Comparison of ENCODE assay signal across 9 mouse cellular contexts in genomic region chr17:6697224-6697775, GRCm38 (mm10). TPM values are rescaled to one million over a fixed set of nuclear protein-coding genes. Genes with fewer than 3 reads are reported as not detected.
A peak's percentile ranks its signal among the peaks of the same experiment; 100 is the strongest.
DNase-seq lines count a peak whose midpoint lies in the region; ATAC-seq and TF ChIP-seq lines count a peak whose summit lies in the region.
"Not testable (repeated sequence)": the region's sequence is repeated elsewhere in the genome, so short reads cannot be mapped to it uniquely, and the experiment has no call there.
"Had no signal": no experiment of that assay in that cellular context is flagged by ENCODE, and none has a peak within 500 bp of the region (broad histone marks: within the 10 kb centered on the region; RNA-seq: fewer than 3 reads in every experiment).

No protein-coding gene starts in this region.

- not testable (repeated sequence) for H3K36me3 ChIP-seq in embryonic facial prominence, embryonic 14.5 days (ENCODE audit: control insufficient read depth, insufficient read depth, low read length); heart, adult 2 months (ENCODE audit: control insufficient read depth, insufficient read depth, low read length); midbrain, embryonic 12.5 days; spleen, adult 2 months (ENCODE audit: control insufficient read depth, insufficient read depth, low read length)

- peak; percentile 76 for DNase-seq in A20 (ENCODE audit: low read depth, low spot score)
- DNase-seq in adrenal gland, postnatal 25 days = peak; percentile 34
- DNase-seq in embryonic facial prominence, embryonic 14.5 days (ENCODE audit: low spot score) = peak; percentile 33
- peak; percentile 48 to 56 for DNase-seq in heart, adult 2 months
- DNase-seq in kidney, adult 18-20 months = peak; percentile 68
- DNase-seq in left cerebral cortex, postnatal 36 days (ENCODE audit: low spot score in 2 of 2) = peak; percentile 42 to 59
- DNase-seq in spleen, adult 2 months (ENCODE audit: low read depth in 1 of 2, low spot score in 2 of 2) = peak; percentile 9 to 42

- 75% methylated on average over 1 of the region's 4 CpGs for WGBS in embryonic facial prominence, embryonic 14.5 days
- WGBS in heart, adult 2 months = 31% methylated on average over 4 of the region's 4 CpGs
- 36% methylated on average over 4 of the region's 4 CpGs for WGBS in midbrain, embryonic 12.5 days
- 23% methylated on average over 4 of the region's 4 CpGs for WGBS in spleen, adult 2 months

- TF ChIP-seq CTCF in heart, adult 2 months (IDR thresholded peaks at IDR 0.05) = peak; percentile 66
- not testable (repeated sequence) for TF ChIP-seq CTCF in spleen, adult 2 months (IDR thresholded peaks at IDR 0.05; ENCODE audit: extremely low read depth, insufficient read depth, insufficient read length, insufficient replicate concordance)

- intact Hi-C loops in heart, adult 2 months (cut with DNase I); left cerebral cortex, postnatal 36 days (cut with DNase I): not testable (repeated sequence)

- peak; percentile 72; the same call in 1 of the 2 replicates for ATAC-seq in embryonic facial prominence, embryonic 14.5 days (ENCODE audit: low read depth)
- ATAC-seq in midbrain, embryonic 12.5 days (ENCODE audit: low FRiP score, low read depth) = peak; percentile 70; the same call in 1 of the 2 replicates

- H3K27ac ChIP-seq in embryonic facial prominence, embryonic 14.5 days (replicated peaks; ENCODE audit: low read depth, low read length); heart, adult 2 months; midbrain, embryonic 12.5 days (replicated peaks); spleen, adult 2 months (ENCODE audit: insufficient read depth, low read length): not testable (repeated sequence)

- not testable (repeated sequence) for H3K4me2 ChIP-seq in embryonic facial prominence, embryonic 14.5 days (ENCODE audit: low read depth, low read length); midbrain, embryonic 12.5 days (replicated peaks)

- not testable (repeated sequence) for H3K9me3 ChIP-seq in embryonic facial prominence, embryonic 14.5 days (ENCODE audit: control insufficient read depth, low read length); midbrain, embryonic 12.5 days

- not testable (repeated sequence) for H3K27me3 ChIP-seq in embryonic facial prominence, embryonic 14.5 days (replicated peaks; ENCODE audit: control insufficient read depth, insufficient read depth, low read length); heart, adult 2 months (ENCODE audit: control insufficient read depth, insufficient read depth, low read length); midbrain, embryonic 12.5 days; spleen, adult 2 months (ENCODE audit: control insufficient read depth, insufficient read depth, low read length)

- not testable (repeated sequence) for H3K4me3 ChIP-seq in embryonic facial prominence, embryonic 14.5 days (ENCODE audit: low read depth, low read length); heart, adult 2 months; midbrain, embryonic 12.5 days; spleen, adult 2 months (ENCODE audit: extremely low read depth, insufficient read depth, insufficient read length)

- not testable (repeated sequence) for TF ChIP-seq EP300 in heart, adult 2 months (IDR thresholded peaks at IDR 0.05; ENCODE audit: insufficient read depth, low read depth, low read length)

- not testable (repeated sequence) for H3K9ac ChIP-seq in embryonic facial prominence, embryonic 14.5 days (ENCODE audit: low read depth, low read length); heart, adult 2 months (ENCODE audit: low read depth, low read length); midbrain, embryonic 12.5 days (replicated peaks)

- not testable (repeated sequence) for H3K79me2 ChIP-seq in heart, adult 2 months (replicated peaks; ENCODE audit: control insufficient read depth, insufficient read depth, low read length)

- not testable (repeated sequence) for H3K4me1 ChIP-seq in embryonic facial prominence, embryonic 14.5 days (ENCODE audit: control insufficient read depth, insufficient read depth, low read length); heart, adult 2 months (ENCODE audit: control insufficient read depth, insufficient read depth, low read length); midbrain, embryonic 12.5 days; spleen, adult 2 months (ENCODE audit: control insufficient read depth, insufficient read depth, insufficient read length)

- TF ChIP-seq POLR2A in heart, adult 2 months (IDR thresholded peaks at IDR 0.05; ENCODE audit: insufficient read depth, low read depth, low read length); spleen, adult 2 months (IDR thresholded peaks at IDR 0.05; ENCODE audit: low read depth, low read length): not testable (repeated sequence)

RNA-seq across cellular contexts. Expression of gene Sytl3, which starts 38.4 kb away (rescaled TPM):
- 0.24 TPM in 1 of 2 replicates, not detected in the other for total RNA-seq in adrenal gland, postnatal 25 days (2021)
- polyA plus RNA-seq in embryonic facial prominence, embryonic 14.5 days (2014; fragmentation: Nextera tagmentation; extraction: Ambion mirVana) = 0.43 and 0.70 TPM in 2 replicates
- under 1 TPM; 0.16 to 0.34 TPM for total RNA-seq in heart, adult 2 months (2021)
- polyA plus RNA-seq in heart, adult 2 months (2012; rRNA removed) = 0.12 and 0.23 TPM in 2 replicates
- total RNA-seq in left cerebral cortex, postnatal 36 days (2021) = 1 to 10 TPM in 1 of 2 experiments, not detected in 1; 1.0 TPM
- 0.12 TPM in 1 of 2 replicates, not detected in the other for polyA plus RNA-seq in midbrain, embryonic 12.5 days (2016; fragmentation: Nextera tagmentation; extraction: Ambion mirVana)
- polyA plus RNA-seq in spleen, adult 2 months (2012; rRNA removed) = 2.3 and 3.8 TPM in 2 replicates
- polyA plus RNA-seq: heart, embryonic 13.5 days had no signal

RNA-seq across cellular contexts. Expression of gene Dynlt1f, which starts 41.6 kb away (rescaled TPM):
- 77.7 and 153 TPM in 2 replicates for total RNA-seq in adrenal gland, postnatal 25 days (2021)
- polyA plus RNA-seq in embryonic facial prominence, embryonic 14.5 days (2014; fragmentation: Nextera tagmentation; extraction: Ambion mirVana) = 254 and 264 TPM in 2 replicates
- 10 to 100 TPM; 37.0 to 46.9 TPM for total RNA-seq in heart, adult 2 months (2021)
- polyA plus RNA-seq in heart, adult 2 months (2012; rRNA removed) = 22.0 and 30.1 TPM in 2 replicates
- 10 to 100 TPM; 33.6 to 40.7 TPM for total RNA-seq in left cerebral cortex, postnatal 36 days (2021)
- polyA plus RNA-seq in midbrain, embryonic 12.5 days (2016; fragmentation: Nextera tagmentation; extraction: Ambion mirVana) = 301 and 317 TPM in 2 replicates
- polyA plus RNA-seq in spleen, adult 2 months (2012; rRNA removed) = 41.8 and 43.2 TPM in 2 replicates

Comparison
In these comparisons a context has a peak if more than half of its experiments do, and no peak if none do; other contexts are left out.
1. DNase-seq: peak in every context shown above with its lines; median percentile 76 in A20; 68 in kidney, adult 18-20 months; 52 in heart, adult 2 months; 50 in left cerebral cortex, postnatal 36 days; 34 in adrenal gland, postnatal 25 days; 33 in embryonic facial prominence, embryonic 14.5 days; 26 in spleen, adult 2 months.